Mouse (Mus musculus) thymus, adult 18-20 months (tissue): ENCODE results near the gene Ksr1.

Experiments used
- DNase-seq, 2 experiments: peaks; one replicate each; pipeline ENCODE4 v3.0.0; 2022; ENCODE audit warnings: mixed read lengths in 2 of 2

Gene Ksr1

GRCm38 (mm10) chr11:79146331-79146767 is at the start of gene Ksr1:
Gene Ksr1, minus strand, starts transcription at chr11:79146407.
- peak; percentile 89 to 91 for DNase-seq

- no peak for DNase-seq
Observed at GRCm38 (mm10) chr11:79192176-79192575, 46.0 kb upstream of the Ksr1 start.

DNA sequence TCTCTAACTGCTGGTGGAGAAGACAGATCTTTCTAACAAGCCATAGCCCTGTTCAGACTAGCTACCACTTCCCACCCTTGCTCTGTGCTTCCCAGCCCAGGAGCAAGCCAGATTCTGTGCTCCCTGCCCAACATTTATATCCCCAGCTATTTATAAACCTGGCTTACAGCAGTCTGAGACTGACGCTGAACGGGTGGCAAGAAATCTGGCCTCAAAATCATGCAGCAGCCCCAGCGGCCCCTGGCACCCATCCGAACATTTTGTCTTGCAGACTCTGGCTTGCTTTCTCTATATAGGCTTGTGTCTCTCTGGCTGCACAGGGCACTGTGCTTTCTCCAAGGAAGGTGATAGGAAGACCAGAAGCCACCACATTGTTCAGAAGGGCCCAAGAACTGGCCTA is 45.0 kb upstream of the Ksr1 start:
- DNase-seq, result no peak

DNA sequence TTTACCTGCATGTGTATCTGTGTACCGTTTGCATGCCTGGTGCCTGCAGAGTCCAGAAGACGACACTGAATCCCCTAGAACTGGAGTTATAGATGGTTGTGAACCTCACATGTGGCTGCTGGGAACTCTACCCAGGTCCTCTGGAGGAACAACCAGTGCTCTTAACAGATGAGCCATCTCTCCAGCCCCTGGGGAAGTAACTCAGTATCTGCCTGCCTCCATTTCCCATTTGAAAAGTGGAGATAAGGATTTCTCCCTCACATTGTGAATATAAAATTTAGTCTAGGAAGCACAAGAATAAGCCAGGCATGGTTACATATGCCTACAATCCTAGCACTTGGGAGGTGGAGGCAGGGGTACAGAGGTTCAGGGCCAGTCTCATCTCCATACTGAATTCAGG is 44.0 kb upstream of the Ksr1 start:
- DNase-seq, result no peak

DNA sequence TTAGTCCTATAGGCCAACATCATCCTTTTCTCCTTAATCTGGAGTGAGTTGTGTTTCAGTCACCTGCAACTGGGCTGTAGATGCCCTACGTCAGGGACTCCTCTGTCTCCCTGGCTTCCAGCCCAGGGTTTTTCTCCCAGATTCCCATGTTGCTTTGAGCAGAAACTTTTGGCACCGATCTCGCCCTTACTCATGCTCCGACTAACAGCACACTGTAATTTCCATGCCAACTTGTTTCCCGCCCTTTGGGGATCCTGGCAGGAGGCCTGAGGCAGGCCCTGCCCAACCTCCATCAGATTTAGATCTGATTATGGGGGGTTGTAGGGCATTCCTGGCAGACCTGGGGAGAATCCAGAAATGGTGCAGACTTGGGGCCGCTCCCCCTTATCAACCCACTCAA is 42.0 kb upstream of the Ksr1 start:
- DNase-seq, result no peak

DNA sequence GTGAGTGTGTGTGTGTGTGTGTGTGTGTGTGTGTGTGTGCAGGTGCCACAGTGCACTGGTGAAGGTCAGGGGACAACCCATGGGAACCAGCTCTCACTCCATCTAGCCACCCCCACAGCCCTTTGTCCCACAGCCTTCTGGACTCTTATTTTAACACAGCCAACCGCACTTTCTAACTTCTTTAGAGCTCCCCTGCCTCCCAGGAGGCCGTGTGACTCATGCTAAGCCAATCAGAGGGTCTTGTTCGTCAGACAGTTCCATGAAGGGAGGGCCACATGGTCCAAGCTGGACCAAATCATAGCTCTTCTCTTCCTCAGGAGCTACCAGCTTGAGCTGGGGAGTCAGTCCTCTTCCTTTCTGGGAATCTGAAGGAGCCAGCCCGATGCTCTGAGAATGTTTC is 41.1 kb upstream of the Ksr1 start:
- no peak for DNase-seq

- DNase-seq, result no peak
Observed at GRCm38 (mm10) chr11:79185683-79186082, 39.5 kb upstream of the Ksr1 start.

DNA sequence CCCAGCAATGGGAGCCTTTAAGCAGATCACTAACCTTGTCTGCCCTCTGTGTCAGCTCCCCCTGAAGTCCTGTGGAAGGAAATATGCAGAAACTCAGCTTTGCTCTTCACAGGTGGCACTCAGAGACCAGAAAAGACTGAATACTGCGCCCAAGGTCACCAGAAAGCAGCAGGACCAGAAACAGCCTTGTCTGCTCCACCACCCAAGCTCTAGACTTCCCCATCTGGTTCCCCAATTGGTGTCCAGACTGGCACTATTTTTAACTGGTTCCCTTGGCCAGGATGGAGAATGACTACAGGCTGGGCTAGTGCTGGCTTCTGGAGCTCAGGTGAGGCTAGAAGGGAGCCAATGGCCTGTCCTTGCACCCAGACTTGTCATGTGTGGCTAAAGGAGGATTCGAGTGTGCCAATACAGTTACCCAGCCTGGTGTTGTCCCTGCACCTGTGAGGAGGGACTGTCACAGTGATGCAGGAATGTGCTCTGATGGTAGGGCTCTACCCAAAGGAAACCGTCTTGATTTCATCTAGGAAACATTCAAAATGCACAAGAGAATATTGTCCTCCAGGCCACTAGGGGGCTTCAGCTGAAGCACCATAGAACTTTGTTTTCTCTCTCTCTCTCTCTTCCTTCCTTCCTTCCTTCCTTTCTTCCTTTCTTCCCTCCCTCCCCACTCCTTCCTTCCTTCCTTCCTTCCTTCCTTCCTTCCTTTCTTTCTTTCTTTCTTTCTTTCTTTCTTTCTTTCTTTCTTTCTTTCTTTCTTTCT is 38.1 kb upstream of the Ksr1 start:
- DNase-seq, result no peak

DNA sequence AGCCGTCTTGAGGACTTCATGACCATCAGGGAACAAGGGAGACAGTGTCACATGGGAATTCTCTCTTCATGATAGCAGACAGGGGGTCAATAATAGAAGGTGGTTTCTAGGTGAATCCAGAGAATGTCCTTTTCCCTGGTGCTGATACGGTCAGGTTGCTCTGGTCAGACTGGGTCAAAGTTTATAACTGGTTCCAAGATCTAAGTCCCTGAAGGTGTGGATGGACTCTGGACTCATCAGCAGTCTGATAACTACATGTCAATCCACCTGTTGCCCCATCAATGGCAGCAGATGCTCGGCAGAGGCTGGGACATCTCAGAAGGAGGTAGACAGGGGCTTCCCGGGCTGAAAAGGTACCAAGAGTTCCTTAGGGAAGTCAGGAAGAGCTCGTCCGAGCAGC is 37.2 kb upstream of the Ksr1 start:
- DNase-seq, result no peak

- no peak for DNase-seq
Observed at GRCm38 (mm10) chr11:79182881-79183280, 36.7 kb upstream of the Ksr1 start.

DNA sequence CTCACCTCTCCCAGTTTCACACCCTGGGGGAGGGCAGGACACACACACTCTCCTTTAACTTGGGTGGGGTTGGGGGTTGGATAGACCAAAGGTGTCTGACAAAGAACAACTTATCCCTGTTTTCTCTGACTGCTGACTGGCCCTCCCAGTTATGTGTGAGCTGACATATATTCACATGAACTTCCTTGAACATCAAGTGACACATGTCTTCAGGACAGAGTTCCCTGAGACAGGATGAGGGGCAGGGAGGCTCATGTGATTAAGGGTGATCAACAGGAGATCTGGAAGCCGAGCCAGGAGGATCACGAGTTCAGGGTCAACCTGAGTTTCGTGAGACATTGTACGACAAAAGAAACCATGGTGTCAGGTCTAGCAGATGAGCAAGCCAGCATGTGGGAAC is 35.7 kb upstream of the Ksr1 start:
- no peak for DNase-seq

DNA sequence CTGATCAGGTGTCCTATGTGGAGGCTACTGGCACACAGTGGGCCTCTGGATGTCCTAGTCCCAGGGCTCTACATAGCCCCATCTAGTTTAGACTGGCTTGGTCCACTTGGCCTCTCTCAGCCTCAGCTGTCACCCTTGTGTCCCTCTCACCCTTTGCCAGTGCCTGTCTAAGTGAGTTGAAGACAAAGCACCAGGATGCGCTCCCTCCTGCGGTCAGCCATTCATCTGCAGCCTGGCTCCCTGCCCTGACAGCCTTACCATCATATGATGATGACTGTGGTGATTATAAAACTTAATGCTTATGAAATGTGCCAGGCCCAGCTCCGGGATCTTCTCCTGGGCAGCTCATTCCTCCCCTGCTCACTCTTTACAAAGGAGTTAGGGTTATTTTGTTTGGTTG is 30.5 kb upstream of the Ksr1 start:
- no peak for DNase-seq

- no peak for DNase-seq
Observed at GRCm38 (mm10) chr11:79172054-79172453, 25.8 kb upstream of the Ksr1 start.

- no peak for DNase-seq
Observed at GRCm38 (mm10) chr11:79166582-79167300, 20.5 kb upstream of the Ksr1 start.

GRCm38 (mm10) chr11:79161077-79161758 is 15.0 kb upstream of the Ksr1 start:
- no peak for DNase-seq

- no peak for DNase-seq
Observed at GRCm38 (mm10) chr11:79160127-79160526, 13.9 kb upstream of the Ksr1 start.

DNA sequence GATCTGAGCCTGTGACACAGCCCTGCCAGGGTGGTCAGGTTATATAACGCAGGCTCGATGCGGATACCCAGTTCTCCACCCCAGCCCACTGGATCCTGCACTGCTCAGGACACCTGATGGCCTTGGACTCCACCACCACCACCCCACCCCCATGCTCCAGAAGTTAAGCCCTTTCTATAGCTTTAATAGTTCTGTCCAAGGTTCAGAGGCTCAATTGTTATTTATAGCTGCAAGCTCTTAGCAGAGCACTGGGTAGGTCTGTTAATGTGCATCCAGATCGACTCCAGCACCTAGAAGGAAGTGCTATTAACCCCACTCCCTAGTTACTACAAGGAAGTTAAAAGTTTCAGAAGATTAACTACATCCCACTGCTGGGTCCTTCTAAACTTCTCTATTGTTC is 11.5 kb upstream of the Ksr1 start:
- DNase-seq, result no peak

DNA sequence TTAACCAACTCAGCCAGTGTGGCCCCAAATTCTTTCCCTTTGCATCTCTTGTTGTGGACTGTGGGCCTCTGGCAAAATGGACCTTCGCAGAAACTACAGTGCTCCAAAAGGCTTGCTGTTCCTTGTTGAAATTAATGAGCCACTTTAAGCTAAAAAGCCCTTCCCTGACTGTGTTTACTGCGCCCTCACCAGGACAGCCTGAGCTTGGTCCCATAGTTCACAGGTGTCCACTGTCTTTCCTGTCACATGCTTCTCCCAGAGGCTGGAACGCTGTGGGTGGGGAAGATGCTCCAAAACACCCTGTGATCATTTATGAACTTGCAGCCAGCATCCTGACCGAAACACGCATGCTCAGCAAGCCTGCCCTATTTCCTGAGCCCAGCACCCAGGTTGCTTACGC is 9.1 kb upstream of the Ksr1 start:
- DNase-seq, result no peak

GRCm38 (mm10) chr11:79152696-79153095 is 6.5 kb upstream of the Ksr1 start:
- no peak for DNase-seq

DNA sequence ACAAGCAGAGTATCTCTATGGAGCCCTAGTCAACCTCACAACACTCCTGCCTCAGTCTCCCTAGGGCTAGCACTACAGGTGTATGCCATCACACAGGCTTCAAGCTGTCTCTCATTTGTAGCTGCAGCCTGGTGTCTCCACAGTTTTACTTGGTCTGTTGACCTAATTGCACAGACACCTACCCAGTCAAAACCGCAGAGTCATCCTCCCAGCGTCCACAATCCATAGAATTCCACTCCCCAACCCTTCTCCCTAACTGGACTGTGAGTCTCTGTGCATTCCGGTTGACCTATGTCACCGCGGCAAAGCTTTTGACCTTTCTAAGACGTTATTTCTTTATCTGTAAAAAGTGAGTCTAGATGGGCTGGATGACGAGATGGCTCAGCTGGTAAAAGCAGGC is 5.7 kb upstream of the Ksr1 start:
- no peak for DNase-seq

GRCm38 (mm10) chr11:79150301-79150700 is 4.1 kb upstream of the Ksr1 start:
- no peak for DNase-seq

- no peak for DNase-seq
Observed at GRCm38 (mm10) chr11:79149295-79149694, 3.1 kb upstream of the Ksr1 start.

- DNase-seq, result no peak
Observed at GRCm38 (mm10) chr11:79148783-79149182, 2.6 kb upstream of the Ksr1 start.
